Mouse (Mus musculus): ENCODE measurements around the gene Fat1. TPM values are rescaled to one million over a fixed set of nuclear protein-coding genes. Genes with fewer than 3 reads are reported as not detected.
A peak's percentile ranks its signal among the peaks of the same experiment; 100 is the strongest.

Gene Fat1
- total and polyA plus RNA-seq, 2 experiments from 2014 or later, result 9.2 to 122 TPM

DNA sequence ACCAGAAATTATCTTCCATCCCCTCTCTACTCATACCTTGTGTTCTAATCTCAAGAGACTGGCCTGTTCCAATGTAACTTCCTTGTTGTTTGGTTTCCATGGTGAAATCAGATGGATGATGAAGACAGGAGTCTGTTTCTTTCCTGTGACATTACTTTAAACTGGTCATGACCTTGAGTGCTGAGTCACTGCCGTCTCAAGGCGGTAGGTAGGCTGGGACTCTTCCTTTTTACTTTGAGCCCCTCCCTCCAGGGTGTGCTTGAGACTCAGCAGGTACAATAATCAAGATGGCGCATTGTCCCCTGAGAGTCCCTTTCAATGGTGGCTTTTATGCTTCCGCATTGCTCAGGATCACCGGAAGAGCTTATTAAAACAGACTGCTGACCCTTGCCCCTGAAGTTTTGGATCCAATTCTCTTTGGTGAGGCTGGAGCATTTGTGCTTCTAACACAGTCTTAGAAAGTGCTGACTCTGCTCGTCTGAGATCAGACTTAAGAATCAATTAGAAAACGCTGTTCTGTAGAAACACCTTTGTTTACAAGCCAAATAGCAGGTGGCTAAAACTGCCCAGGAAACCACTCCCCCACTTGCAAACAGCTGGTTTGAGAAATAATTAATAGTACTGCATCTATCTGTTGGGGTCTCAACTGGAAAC, 14.7 kb upstream of the Fat1 start:
- Histone ChIP-seq H3K27me3 (ENCODE audit: insufficient read depth, low read length) (no peaks in the 10 kb centered on the region), H3K4me3 (ENCODE audit: low read depth, low read length) (no peak overlapping the region), H3K4me2 (ENCODE audit: low read depth, low read length, poor library complexity, severe bottlenecking) (no peak overlapping the region), H3K36me3 (ENCODE audit: insufficient read depth, low read length) (no peaks in the 10 kb centered on the region), H3K27ac (ENCODE audit: low read depth, low read length) (no peak overlapping the region), H3K4me1 (ENCODE audit: insufficient read depth, low read length) (no peaks in the 10 kb centered on the region), H3K9ac (replicated peaks; ENCODE audit: low read length, poor library complexity, severe bottlenecking) (no peak overlapping the region), H3K9me3 (ENCODE audit: low read length) (no peaks in the 10 kb centered on the region)
- TF ChIP-seq CTCF (IDR thresholded peaks at IDR 0.05), result no peak
- ATAC-seq (ENCODE audit: low FRiP score), result no peak
- no peak for DNase-seq (ENCODE audit: low spot score)
- 77% methylated on average over 7 of the region's 7 CpGs for WGBS

DNA sequence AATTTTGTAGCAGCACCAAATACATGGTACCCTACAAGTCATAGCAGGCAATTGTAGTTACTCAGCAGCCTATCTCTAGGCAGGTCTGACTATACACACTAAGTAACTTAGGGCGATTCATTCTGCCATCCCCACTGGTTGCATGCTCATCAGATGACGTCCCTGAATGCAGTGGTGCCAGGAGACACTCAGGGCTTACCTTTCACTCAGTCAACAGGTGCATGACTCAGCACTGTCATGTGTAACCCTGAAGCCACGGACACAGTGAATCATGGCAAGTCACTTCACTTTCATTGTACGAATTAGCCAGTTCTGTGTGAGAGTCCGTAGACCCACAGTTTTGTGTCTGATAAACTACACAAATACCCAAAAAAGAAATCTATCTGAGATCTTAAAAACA, 10.3 kb upstream of the Fat1 start:
- DNase-seq (ENCODE audit: low spot score) (no peak), ATAC-seq (ENCODE audit: low FRiP score) (no peak)
- H3K9ac ChIP-seq (replicated peaks; ENCODE audit: low read length, poor library complexity, severe bottlenecking), result no peak overlapping the region
- H3K4me2 ChIP-seq (ENCODE audit: low read depth, low read length, poor library complexity, severe bottlenecking), result no peak overlapping the region
- no peaks in the 10 kb centered on the region for H3K4me1 ChIP-seq (ENCODE audit: insufficient read depth, low read length)
- H3K9me3 ChIP-seq (ENCODE audit: low read length), result no peaks in the 10 kb centered on the region
- H3K27me3 ChIP-seq (ENCODE audit: insufficient read depth, low read length), result no peaks in the 10 kb centered on the region
- 91% methylated on average over 5 of the region's 5 CpGs for WGBS
- H3K4me3 ChIP-seq (ENCODE audit: low read depth, low read length), result no peak overlapping the region
- TF ChIP-seq CTCF (IDR thresholded peaks at IDR 0.05), result no peak
- H3K36me3 ChIP-seq (ENCODE audit: insufficient read depth, low read length), result no peaks in the 10 kb centered on the region
- no peak overlapping the region for H3K27ac ChIP-seq (ENCODE audit: low read depth, low read length)

DNA sequence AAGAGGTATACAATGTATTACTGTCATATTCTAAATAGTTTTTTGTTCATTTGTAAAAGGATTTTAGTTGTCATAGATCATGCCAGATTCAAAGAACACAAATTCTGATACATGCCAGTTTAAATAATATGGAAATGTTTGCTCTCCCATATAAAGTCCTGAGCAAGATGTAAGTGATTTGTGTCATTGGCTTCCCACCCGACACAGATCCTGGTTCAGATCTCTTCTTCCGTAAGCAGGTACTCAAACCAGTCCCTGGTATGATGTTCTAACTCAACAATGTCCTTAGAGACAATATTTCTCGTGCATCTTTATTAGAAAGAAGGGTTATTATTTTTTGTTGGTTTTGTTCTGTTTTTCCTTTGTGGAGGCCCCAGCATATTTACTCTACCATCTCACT, 5.2 kb upstream of the Fat1 start:
- no peaks in the 10 kb centered on the region for H3K27me3 ChIP-seq (ENCODE audit: insufficient read depth, low read length)
- no peak overlapping the region for H3K4me3 ChIP-seq (ENCODE audit: low read depth, low read length)
- H3K4me1 ChIP-seq (ENCODE audit: insufficient read depth, low read length), result no peaks in the 10 kb centered on the region
- no peak for ATAC-seq (ENCODE audit: low FRiP score)
- DNase-seq (ENCODE audit: low spot score), result no peak
- H3K9ac ChIP-seq (replicated peaks; ENCODE audit: low read length, poor library complexity, severe bottlenecking), result no peak overlapping the region
- no peaks in the 10 kb centered on the region for H3K36me3 ChIP-seq (ENCODE audit: insufficient read depth, low read length)
- no peak overlapping the region for H3K4me2 ChIP-seq (ENCODE audit: low read depth, low read length, poor library complexity, severe bottlenecking)
- no peak overlapping the region for H3K27ac ChIP-seq (ENCODE audit: low read depth, low read length)
- TF ChIP-seq CTCF (IDR thresholded peaks at IDR 0.05), result no peak
- 90% methylated on average over 3 of the region's 3 CpGs for WGBS
- H3K9me3 ChIP-seq (ENCODE audit: low read length), result no peaks in the 10 kb centered on the region

DNA sequence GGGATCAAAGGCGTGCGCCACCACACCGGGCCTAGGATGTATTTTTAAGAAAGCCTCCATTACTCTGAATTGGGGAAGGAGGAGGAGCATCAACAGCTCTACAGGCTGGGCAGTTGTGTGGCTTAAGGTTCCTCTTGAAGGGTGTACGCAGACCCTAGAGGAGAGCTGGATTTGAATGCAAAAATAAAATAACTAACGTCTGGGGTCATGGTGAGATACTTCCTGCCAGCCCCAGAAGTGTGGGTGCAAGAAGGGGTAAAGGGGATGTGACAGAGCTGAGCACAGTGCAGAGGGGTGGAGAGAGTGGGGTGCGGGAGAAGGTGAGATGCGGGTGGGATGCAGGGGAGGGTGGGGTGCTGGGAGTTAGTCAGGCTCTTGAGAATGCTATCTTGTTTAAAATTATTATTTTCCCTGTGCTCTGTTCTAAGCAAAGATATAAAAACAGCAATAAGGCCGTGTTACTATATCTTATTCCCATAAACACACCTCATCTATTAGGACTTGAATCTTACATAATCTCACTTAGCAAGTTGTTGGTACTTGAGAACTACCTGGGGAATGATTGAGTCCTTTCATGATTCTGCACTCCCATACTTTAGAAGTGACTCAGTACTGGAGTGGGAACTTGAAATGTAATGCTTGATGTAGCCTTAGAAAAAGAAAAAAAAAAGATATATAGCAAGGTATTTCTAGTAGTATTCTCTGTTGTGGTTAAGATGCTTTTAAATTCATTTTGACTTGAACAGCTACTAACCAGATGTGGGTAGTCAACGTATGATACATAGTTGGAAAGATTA, 2.5 kb upstream of the Fat1 start:
- ATAC-seq (ENCODE audit: low FRiP score), result no peak
- Histone ChIP-seq H3K4me2 (ENCODE audit: low read depth, low read length, poor library complexity, severe bottlenecking) (no peak overlapping the region), H3K4me1 (ENCODE audit: insufficient read depth, low read length) (no peaks in the 10 kb centered on the region), H3K9me3 (ENCODE audit: low read length) (no peaks in the 10 kb centered on the region), H3K36me3 (ENCODE audit: insufficient read depth, low read length) (no peaks in the 10 kb centered on the region), H3K9ac (replicated peaks; ENCODE audit: low read length, poor library complexity, severe bottlenecking) (no peak overlapping the region), H3K27ac (ENCODE audit: low read depth, low read length) (no peak overlapping the region), H3K27me3 (ENCODE audit: insufficient read depth, low read length) (no peaks in the 10 kb centered on the region), H3K4me3 (ENCODE audit: low read depth, low read length) (no peak overlapping the region)
- no peak for DNase-seq (ENCODE audit: low spot score)
- no peak for TF ChIP-seq CTCF (IDR thresholded peaks at IDR 0.05)
- WGBS, result 98% methylated on average over 9 of the region's 9 CpGs

DNA sequence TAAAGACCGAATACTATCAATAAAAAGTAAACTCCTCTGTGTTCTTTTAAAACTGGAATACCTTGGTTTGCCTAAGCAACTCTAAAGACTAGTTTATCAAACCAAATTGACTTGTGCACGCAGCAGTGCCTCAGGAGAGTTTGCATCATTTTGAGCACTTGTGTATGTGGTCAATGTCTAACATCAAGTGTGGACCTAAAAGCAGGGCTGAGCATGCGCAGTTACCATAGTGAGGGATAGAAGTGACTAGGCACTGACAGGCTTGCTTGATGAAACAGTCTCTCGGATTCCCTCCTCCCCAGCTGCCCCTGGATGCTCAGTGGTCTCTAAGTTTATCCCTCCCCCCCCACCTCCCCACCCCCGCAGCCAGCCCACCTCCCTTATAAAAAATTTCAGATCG, 1.8 kb upstream of the Fat1 start:
- ATAC-seq (ENCODE audit: low FRiP score) (no peak), DNase-seq (ENCODE audit: low spot score) (peak; percentile 54)
- Histone ChIP-seq H3K9ac (replicated peaks; ENCODE audit: low read length, poor library complexity, severe bottlenecking) (no peak overlapping the region; the same call in 1 of the 2 replicates), H3K4me2 (ENCODE audit: low read depth, low read length, poor library complexity, severe bottlenecking) (peak overlapping the region; percentile 95), H3K36me3 (ENCODE audit: insufficient read depth, low read length) (no peaks in the 10 kb centered on the region), H3K27me3 (ENCODE audit: insufficient read depth, low read length) (no peaks in the 10 kb centered on the region), H3K27ac (ENCODE audit: low read depth, low read length) (no peak overlapping the region; the same call in 1 of the 2 replicates), H3K9me3 (ENCODE audit: low read length) (no peaks in the 10 kb centered on the region), H3K4me1 (ENCODE audit: insufficient read depth, low read length) (no peaks in the 10 kb centered on the region), H3K4me3 (ENCODE audit: low read depth, low read length) (peak overlapping the region; percentile 79; the same call in 1 of the 2 replicates)
- TF ChIP-seq CTCF (IDR thresholded peaks at IDR 0.05), result no peak
- WGBS, result 36% methylated on average over 6 of the region's 6 CpGs

DNA sequence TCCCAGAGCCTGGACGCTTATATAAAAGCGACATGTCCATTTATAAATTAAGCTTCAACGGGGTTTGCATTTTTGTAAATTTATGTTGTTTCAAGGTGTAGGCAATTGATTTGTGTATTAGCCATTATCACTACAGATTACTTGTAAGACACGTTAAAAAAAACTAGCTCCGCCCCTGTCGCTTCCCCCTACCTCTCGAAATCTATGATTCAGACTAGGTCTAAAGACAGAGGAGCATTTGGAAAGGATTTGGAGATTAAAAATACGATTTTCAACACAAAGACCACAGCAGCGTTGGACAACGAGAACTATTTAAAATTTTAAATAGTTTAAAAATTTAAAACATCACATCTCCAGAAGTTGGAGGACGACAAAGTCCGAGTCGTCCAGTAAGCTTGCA, 831 bp upstream of the Fat1 start:
- DNase-seq (ENCODE audit: low spot score) (peak; percentile 42), ATAC-seq (ENCODE audit: low FRiP score) (no peak)
- peak overlapping the region; percentile 82; the same call in 1 of the 2 replicates for H3K27ac ChIP-seq (ENCODE audit: low read depth, low read length)
- no peaks in the 10 kb centered on the region for H3K9me3 ChIP-seq (ENCODE audit: low read length)
- no peaks in the 10 kb centered on the region for H3K27me3 ChIP-seq (ENCODE audit: insufficient read depth, low read length)
- H3K4me3 ChIP-seq (ENCODE audit: low read depth, low read length), result peak overlapping the region; percentile 79
- no peaks in the 10 kb centered on the region for H3K4me1 ChIP-seq (ENCODE audit: insufficient read depth, low read length)
- peak overlapping the region; percentile 95 for H3K4me2 ChIP-seq (ENCODE audit: low read depth, low read length, poor library complexity, severe bottlenecking)
- no peak for TF ChIP-seq CTCF (IDR thresholded peaks at IDR 0.05)
- peak overlapping the region; percentile 62 for H3K9ac ChIP-seq (replicated peaks; ENCODE audit: low read length, poor library complexity, severe bottlenecking)
- no peaks in the 10 kb centered on the region for H3K36me3 ChIP-seq (ENCODE audit: insufficient read depth, low read length)
- WGBS, result 4% methylated on average over 13 of the region's 13 CpGs

Measured in midbrain, postnatal 0 days (tissue).